ENCODE assay signal across 1 mouse cellular context in the genomic region with DNA sequence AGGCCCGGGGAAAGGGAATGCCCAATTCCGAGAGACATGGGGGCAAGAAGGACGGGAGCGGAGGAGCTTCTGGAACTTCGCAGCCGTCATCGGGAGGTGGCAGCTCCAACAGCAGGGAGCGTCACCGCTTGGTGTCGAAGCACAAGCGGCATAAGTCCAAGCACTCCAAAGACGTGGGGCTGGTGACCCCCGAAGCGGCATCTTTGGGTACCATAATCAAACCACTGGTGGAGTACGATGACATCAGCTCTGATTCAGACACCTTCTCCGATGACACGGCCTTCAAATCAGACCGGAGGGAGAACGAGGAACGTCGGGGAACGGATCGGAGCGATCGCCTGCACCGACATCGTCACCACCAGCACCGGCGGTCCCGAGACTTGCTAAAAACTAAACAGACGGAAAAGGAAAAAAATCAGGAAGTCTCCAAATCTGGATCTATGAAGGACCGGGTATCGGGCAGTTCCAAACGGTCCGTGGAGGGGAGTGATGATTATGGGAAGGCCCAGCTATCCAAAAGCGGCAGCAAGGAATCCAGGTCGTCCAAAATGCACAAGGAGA.
TF ChIP-seq lines count a peak whose summit lies in the region.

No protein-coding gene starts in this region.

TF ChIP-seq in MEL, 35 proteins besides CTCF, POLR2A, EP300 and RAD21 (continued from another document):
- TF ChIP-seq CHD1 (IDR thresholded peaks at IDR 0.05; ENCODE audit: low read depth, low read length) (peak; percentile 83; the same call in 1 of the 2 replicates), MXI1 (IDR thresholded peaks at IDR 0.05; ENCODE audit: low read depth, low read length) (no peak), GATA1 (IDR thresholded peaks at IDR 0.05; ENCODE audit: low read depth, low read length) (no peak), ZMIZ1 (IDR thresholded peaks at IDR 0.05; ENCODE audit: low read depth, low read length) (no peak), ZNF384 (IDR thresholded peaks at IDR 0.05; ENCODE audit: low read depth, low read length) (no peak), POLR2AphosphoS2 (IDR thresholded peaks at IDR 0.05; ENCODE audit: low read length) (no peak), MAX (IDR thresholded peaks at IDR 0.05; ENCODE audit: low read length) (peak; percentile 6; the same call in 1 of the 2 replicates), RCOR1 (IDR thresholded peaks at IDR 0.05; ENCODE audit: low read depth, low read length) (no peak), TAL1 (IDR thresholded peaks at IDR 0.05; ENCODE audit: low read length) (no peak), CHD2 (IDR thresholded peaks at IDR 0.05; ENCODE audit: low read length) (no peak), NELFE (IDR thresholded peaks at IDR 0.05; ENCODE audit: low read depth, low read length) (no peak), JUND (IDR thresholded peaks at IDR 0.05; ENCODE audit: low read depth, low read length) (no peak), UBTF (IDR thresholded peaks at IDR 0.05; ENCODE audit: borderline replicate concordance, insufficient read depth, low read depth, low read length) (no peak; the same call in 1 of the 2 replicates), USF2 (IDR thresholded peaks at IDR 0.05; ENCODE audit: borderline replicate concordance in 1 of 2, insufficient read depth in 1 of 2, low read depth in 1 of 2, low read length in 2 of 2) (no peak)
TF ChIP-seq in MEL: peak in this region for 2.
